ENCODE assay signal across 24 mouse cellular contexts in the genomic region with DNA sequence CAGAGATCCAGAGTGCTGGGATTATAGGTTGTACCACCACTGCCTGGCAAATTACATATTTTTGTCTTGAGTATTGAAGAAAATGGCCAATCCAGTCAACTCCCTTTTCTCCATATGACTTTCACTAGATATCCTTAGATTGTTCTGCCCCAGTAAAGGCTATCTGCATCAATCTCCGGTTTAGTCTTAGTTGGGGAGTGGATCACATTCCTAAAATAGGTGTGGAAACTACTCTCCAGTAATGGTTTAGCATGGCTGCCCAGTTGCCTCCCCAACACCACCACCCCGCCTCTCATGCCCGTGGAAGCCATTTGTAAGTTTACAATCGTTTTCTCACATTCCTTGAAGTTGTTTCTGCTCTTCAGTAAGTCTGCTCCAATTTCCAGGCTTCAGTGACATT. TPM values are rescaled to one million over a fixed set of nuclear protein-coding genes. Genes with fewer than 3 reads are reported as not detected.
DNase-seq lines count a peak whose midpoint lies in the region; ATAC-seq and TF ChIP-seq lines count a peak whose summit lies in the region.
"Had no signal": no experiment of that assay in that cellular context is flagged by ENCODE, and none has a peak within 500 bp of the region (broad histone marks: within the 10 kb centered on the region; RNA-seq: fewer than 3 reads in every experiment).

No protein-coding gene starts in this region.

- 90% methylated on average over 4 of the region's 4 CpGs for WGBS in midbrain, postnatal 0 days
- WGBS in intestine, embryonic 16.5 days, result 83% methylated on average over 4 of the region's 4 CpGs

- 0 out of 2 replicates have a peak, but pooled peaks have one; percentile 24 for TF ChIP-seq EP300 in ES-Bruce4 (IDR thresholded peaks at IDR 0.05; ENCODE audit: insufficient read depth, low read depth, low read length)

- peak overlapping the region; percentile 88 for H3K27ac ChIP-seq in ES-Bruce4 (ENCODE audit: insufficient read depth, low read length)
- H3K27ac ChIP-seq in midbrain, postnatal 0 days (ENCODE audit: low read depth, low read length), result no peak overlapping the region
- no peak overlapping the region for H3K27ac ChIP-seq in intestine, embryonic 16.5 days (ENCODE audit: low read length)
- H3K27ac ChIP-seq: embryonic facial prominence, embryonic 12.5 days; forebrain, embryonic 13.5 days; forebrain, embryonic 15.5 days had no signal

- peaks cover 7% of the 10 kb centered on the region for H3K4me1 ChIP-seq in ES-Bruce4 (ENCODE audit: control insufficient read depth, insufficient read depth, low read length)
- no peaks in the 10 kb centered on the region for H3K4me1 ChIP-seq in midbrain, postnatal 0 days (ENCODE audit: insufficient read depth, low read length)
- no peaks in the 10 kb centered on the region for H3K4me1 ChIP-seq in intestine, embryonic 16.5 days (ENCODE audit: control insufficient read depth, insufficient read depth, low read length)
- H3K4me1 ChIP-seq: embryonic facial prominence, embryonic 12.5 days; forebrain, embryonic 13.5 days; forebrain, embryonic 15.5 days had no signal

- no peak overlapping the region for H3K4me2 ChIP-seq in midbrain, postnatal 0 days (ENCODE audit: low read depth, low read length, poor library complexity, severe bottlenecking)
- no peak overlapping the region for H3K4me2 ChIP-seq in intestine, embryonic 16.5 days (ENCODE audit: low read depth, low read length)
- H3K4me2 ChIP-seq: embryonic facial prominence, embryonic 12.5 days; forebrain, embryonic 13.5 days; forebrain, embryonic 15.5 days had no signal

- no peak overlapping the region for H3K9ac ChIP-seq in ES-Bruce4 (ENCODE audit: low read depth, poor library complexity, severe bottlenecking)
- H3K9ac ChIP-seq in midbrain, postnatal 0 days (replicated peaks; ENCODE audit: low read length, poor library complexity, severe bottlenecking), result no peak overlapping the region
- H3K9ac ChIP-seq in intestine, embryonic 16.5 days (ENCODE audit: low read depth, low read length), result no peak overlapping the region
- H3K9ac ChIP-seq: embryonic facial prominence, embryonic 12.5 days; forebrain, embryonic 13.5 days; forebrain, embryonic 15.5 days; forebrain, postnatal 0 days had no signal

- DNase-seq in ES-CJ7 (ENCODE audit: low read depth, low spot score) (peak; percentile 88), R1 (ENCODE audit: low read depth, low spot score) (peak; percentile 93)
- DNase-seq in midbrain, postnatal 0 days (ENCODE audit: low spot score), result no peak
- no peak for DNase-seq in right cerebral cortex, postnatal 25 days
- DNase-seq: adrenal gland, adult 8-10 months; adrenal gland, postnatal 25 days; cerebellum, adult 11 months; cerebellum, adult 18-20 months; cerebellum, adult 8-10 months; cerebellum, adult 9-11 months; cerebellum, postnatal 14 days; cerebellum, postnatal 36 days; embryo, embryonic 11 days; forebrain, postnatal 0 days had no signal

- no peaks in the 10 kb centered on the region for H3K9me3 ChIP-seq in ES-Bruce4 (replicated peaks; ENCODE audit: control insufficient read depth, insufficient read depth, low read length, poor library complexity, severe bottlenecking)
- no peaks in the 10 kb centered on the region for H3K9me3 ChIP-seq in midbrain, postnatal 0 days (ENCODE audit: low read length)
- H3K9me3 ChIP-seq in intestine, embryonic 16.5 days (ENCODE audit: control insufficient read depth, low read length), result no peaks in the 10 kb centered on the region
- H3K9me3 ChIP-seq: embryonic facial prominence, embryonic 12.5 days; forebrain, embryonic 13.5 days; forebrain, embryonic 15.5 days had no signal

- no peaks in the 10 kb centered on the region for H3K36me3 ChIP-seq in ES-Bruce4 (ENCODE audit: control insufficient read depth, insufficient read depth, low read length, poor library complexity, severe bottlenecking)
- H3K36me3 ChIP-seq in midbrain, postnatal 0 days (ENCODE audit: insufficient read depth, low read length), result no peaks in the 10 kb centered on the region
- no peaks in the 10 kb centered on the region for H3K36me3 ChIP-seq in intestine, embryonic 16.5 days (ENCODE audit: control insufficient read depth, insufficient read depth, low read length)
- H3K36me3 ChIP-seq: embryonic facial prominence, embryonic 12.5 days; forebrain, embryonic 15.5 days; G1E had no signal

- H3K4me3 ChIP-seq in ES-Bruce4 (ENCODE audit: low read depth, low read length), result no peak overlapping the region
- H3K4me3 ChIP-seq in midbrain, postnatal 0 days (ENCODE audit: low read depth, low read length), result no peak overlapping the region
- H3K4me3 ChIP-seq in intestine, embryonic 16.5 days (ENCODE audit: low read length), result no peak overlapping the region
- H3K4me3 ChIP-seq: embryonic facial prominence, embryonic 12.5 days; forebrain, embryonic 13.5 days; forebrain, embryonic 15.5 days had no signal

- ATAC-seq in midbrain, postnatal 0 days (ENCODE audit: low FRiP score), result no peak
- no peak for ATAC-seq in intestine, embryonic 16.5 days
- ATAC-seq: activated CD4-positive, CD25-positive, alpha-beta regulatory T cell, adult 4 months; forebrain, embryonic 13.5 days; forebrain, embryonic 15.5 days; forebrain, postnatal 0 days; Patski had no signal

- no peak for TF ChIP-seq CTCF in ES-Bruce4 (IDR thresholded peaks at IDR 0.05; ENCODE audit: low read depth, low read length)
- TF ChIP-seq CTCF in midbrain, postnatal 0 days (IDR thresholded peaks at IDR 0.05), result no peak

- no peaks in the 10 kb centered on the region for H3K27me3 ChIP-seq in ES-Bruce4 (ENCODE audit: control insufficient read depth, insufficient read depth, low read length, poor library complexity, severe bottlenecking)
- H3K27me3 ChIP-seq in midbrain, postnatal 0 days (ENCODE audit: insufficient read depth, low read length), result no peaks in the 10 kb centered on the region
- H3K27me3 ChIP-seq in intestine, embryonic 16.5 days (replicated peaks; ENCODE audit: control insufficient read depth, insufficient read depth, low read length), result no peaks in the 10 kb centered on the region
- H3K27me3 ChIP-seq: embryonic facial prominence, embryonic 12.5 days; forebrain, embryonic 15.5 days had no signal

- no peak for TF ChIP-seq POLR2A in ES-Bruce4 (IDR thresholded peaks at IDR 0.05; ENCODE audit: insufficient read depth, low read length)

RNA-seq across cellular contexts. Expression of gene Foxd3, which starts 19.4 kb away (rescaled TPM):
- polyA plus RNA-seq in ES-Bruce4 (2011; ENCODE audit: insufficient read depth, insufficient read length, low read depth, missing spikeins), result 1.3 and 2.4 TPM in 2 replicates
- 0.71 and 1.0 TPM in 2 replicates for total RNA-seq in midbrain, postnatal 0 days (2014; rRNA removed)
- not detected in 2 replicates for polyA plus RNA-seq in midbrain, postnatal 0 days (2015; fragmentation: Nextera tagmentation; extraction: Ambion mirVana)
- 0.40 and 0.50 TPM in 2 replicates for polyA plus RNA-seq in intestine, embryonic 16.5 days (2015; fragmentation: Nextera tagmentation; extraction: Ambion mirVana)
- total RNA-seq: common myeloid progenitor, adult 5-6 weeks; G1E had no signal
- polyA plus RNA-seq: activated CD4-positive, CD25-positive, alpha-beta regulatory T cell, adult 4 months; C2C12; forebrain, embryonic 13.5 days; G1E; Patski had no signal

Comparison
In these comparisons a context has a peak if more than half of its experiments do, and no peak if none do; other contexts are left out.
1. DNase-seq: peak in ES-CJ7 (single experiment) and R1 (single experiment); none in midbrain, postnatal 0 days (single experiment) and right cerebral cortex, postnatal 25 days (single experiment).